Mouse (Mus musculus) R1 (cell line): ENCODE measurements around the gene Gm21708.
"Not testable (repeated sequence)": the region's sequence is repeated elsewhere in the genome, so short reads cannot be mapped to it uniquely, and the experiment has no call there.

Experiments used
- DNase-seq: peaks from one replicate; pipeline ENCODE4 v3.0.0-alpha.2; 2018; ENCODE audit warnings: low read depth, low spot score

Gene Gm21708

GRCm38 (mm10) chrY:3410067-3410466 is at the start of gene Gm21708, which contains the start of gene Gm21704:
TSS of gene Gm21708 (minus strand) at chrY:3410167.
TSS of gene Gm21704 (minus strand) at chrY:3410167.
- not testable (repeated sequence) for DNase-seq
